Mouse (Mus musculus) neural tube, embryonic 11.5 days (tissue): ENCODE data around the gene Ccl17. TPM values are rescaled to one million over a fixed set of nuclear protein-coding genes. Genes with fewer than 3 reads are reported as not detected.

Experiments used
- ATAC-seq: fragments of 200-750 bp; cut with Nextera tagmentation; 2 replicates; pipeline ENCODE4 v1.8.0; 2017; ENCODE audit warnings: moderate number of reproducible peaks, mild to moderate bottlenecking, moderate TSS enrichment, moderate library complexity; ENCODE audit not compliant: insufficient read depth, low FRiP score, low TSS enrichment
- DNase-seq: peaks from one replicate; pipeline ENCODE4 v3.0.0-alpha.2; 2015; ENCODE audit warnings: low spot score
- H3K27ac ChIP-seq: fragments of 300-500 bp; sonication (generic); 2 replicates; pipeline ENCODE4 v1.5.1; 2014; ENCODE audit warnings: low read depth, mild to moderate bottlenecking, low read length
- H3K27me3 ChIP-seq: fragments of 300-500 bp; sonication (generic); 2 replicates; pipeline ENCODE4 v1.6.1; 2014; ENCODE audit warnings: mild to moderate bottlenecking, low read length, mixed read lengths; ENCODE audit not compliant: control insufficient read depth, insufficient read depth
- H3K36me3 ChIP-seq: fragments of 300-500 bp; sonication (generic); 2 replicates; pipeline ENCODE4 v1.6.1; 2014; ENCODE audit warnings: mild to moderate bottlenecking, low read length, moderate library complexity, mixed read lengths; ENCODE audit not compliant: control insufficient read depth, insufficient read depth
- H3K4me1 ChIP-seq: fragments of 300-500 bp; sonication (generic); 2 replicates; pipeline ENCODE4 v1.6.1; 2014; ENCODE audit warnings: low read length, mixed read lengths; ENCODE audit not compliant: control insufficient read depth, insufficient read depth
- H3K4me2 ChIP-seq: fragments of 300-500 bp; sonication (generic); 2 replicates; pipeline ENCODE4 v1.6.1; 2014; ENCODE audit warnings: low read depth, mild to moderate bottlenecking, moderate library complexity
- H3K4me3 ChIP-seq: fragments of 300-500 bp; sonication (generic); 2 replicates; pipeline ENCODE4 v1.5.1; 2014; ENCODE audit warnings: low read depth, low read length
- H3K9ac ChIP-seq: fragments of 300-500 bp; sonication (generic); 2 replicates; pipeline ENCODE4 v1.6.1; 2014; ENCODE audit warnings: mild to moderate bottlenecking, low read length
- H3K9me3 ChIP-seq: fragments of 300-500 bp; sonication (generic); 2 replicates; pipeline ENCODE4 v1.6.1; 2016; ENCODE audit warnings: low read length; ENCODE audit not compliant: control insufficient read depth
- whole genome bisulfite sequencing: fragments of 180-500 bp; shearing (Covaris S2); extraction: QIAGEN DNeasy Blood & Tissue Kit; methylation state at CpG from one replicate; pipeline ENCODE4 v1.1.7; 2014; 5-methylcytosine and 5-hydroxymethylcytosine counted together
- polyA plus RNA-seq: library from polyadenylated mRNA; unstranded; fragments of >200 nt; fragmentation: Nextera tagmentation; extraction: Ambion mirVana; gene quantifications from 2 replicates; pipeline ENCODE4 v1.2.1, GENCODE M21; 2014

The Ccl17 gene
- polyA plus RNA-seq, result not detected in 2 replicates

DNA sequence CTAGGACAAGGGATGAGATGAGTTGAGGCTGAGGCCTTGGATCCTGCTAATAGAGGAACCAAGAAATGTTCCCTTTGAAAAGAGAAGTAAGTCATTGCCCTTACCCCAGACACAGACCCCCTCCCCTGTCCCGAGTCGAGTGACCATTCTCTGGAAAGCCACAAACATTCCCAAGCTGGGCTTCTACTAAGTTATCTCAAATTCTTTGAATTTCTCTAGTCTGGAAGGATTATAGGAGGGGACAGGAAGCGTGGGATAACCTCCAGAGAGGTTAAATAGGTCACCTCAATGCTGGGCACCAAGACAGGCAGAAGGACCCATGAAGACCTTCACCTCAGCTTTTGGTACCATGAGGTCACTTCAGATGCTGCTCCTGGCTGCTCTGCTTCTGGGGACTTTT is at the start of gene Ccl17:
TSS of gene Ccl17 (plus strand) at position 301 of the 400 bp plus-strand sequence.
- H3K27me3 ChIP-seq, result no peaks in the 10 kb centered on the region
- no peak for ATAC-seq
- WGBS, result 72% methylated on average over 3 of the region's 3 CpGs
- no peak within 1 kb of the TSS for H3K4me2 ChIP-seq
- no peaks in the 10 kb centered on the region for H3K9me3 ChIP-seq
- H3K36me3 ChIP-seq, result no peaks in the 10 kb centered on the region
- no peak within 1 kb of the TSS for H3K27ac ChIP-seq
- H3K4me1 ChIP-seq, result no peaks in the 10 kb centered on the region
- no peak for DNase-seq
- no peak within 1 kb of the TSS for H3K4me3 ChIP-seq
- no peak within 1 kb of the TSS for H3K9ac ChIP-seq

DNA sequence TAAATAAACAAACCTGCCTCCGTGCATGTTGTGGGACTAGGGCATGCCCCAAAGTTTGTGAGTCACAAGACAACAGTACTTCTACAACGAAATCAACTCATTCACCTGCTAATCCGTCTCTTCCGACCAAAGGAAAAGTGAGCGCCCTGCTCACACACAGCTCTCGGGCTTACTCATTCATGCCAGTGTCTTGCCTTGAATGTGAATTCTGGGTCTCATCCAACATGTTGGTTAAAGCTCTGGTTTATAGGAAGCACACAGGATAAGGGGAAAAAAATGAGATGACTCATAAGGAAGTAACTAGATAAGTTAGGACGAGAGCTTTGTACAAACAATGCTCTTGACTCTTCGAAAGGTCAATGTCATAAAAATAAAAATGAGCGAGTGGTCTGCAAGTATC is 43.2 kb upstream of the Ccl17 start:
- no peaks in the 10 kb centered on the region for H3K36me3 ChIP-seq
- H3K4me1 ChIP-seq, result no peaks in the 10 kb centered on the region; the same call in 1 of the 2 replicates
- H3K9ac ChIP-seq, result no peak overlapping the region
- H3K9me3 ChIP-seq, result no peaks in the 10 kb centered on the region
- no peak overlapping the region for H3K4me2 ChIP-seq
- DNase-seq (no peak), ATAC-seq (no peak)
- no peak overlapping the region for H3K27ac ChIP-seq
- H3K4me3 ChIP-seq, result no peak overlapping the region
- 87% methylated on average over 9 of the region's 9 CpGs for WGBS
- H3K27me3 ChIP-seq, result peaks cover 4% of the 10 kb centered on the region

DNA sequence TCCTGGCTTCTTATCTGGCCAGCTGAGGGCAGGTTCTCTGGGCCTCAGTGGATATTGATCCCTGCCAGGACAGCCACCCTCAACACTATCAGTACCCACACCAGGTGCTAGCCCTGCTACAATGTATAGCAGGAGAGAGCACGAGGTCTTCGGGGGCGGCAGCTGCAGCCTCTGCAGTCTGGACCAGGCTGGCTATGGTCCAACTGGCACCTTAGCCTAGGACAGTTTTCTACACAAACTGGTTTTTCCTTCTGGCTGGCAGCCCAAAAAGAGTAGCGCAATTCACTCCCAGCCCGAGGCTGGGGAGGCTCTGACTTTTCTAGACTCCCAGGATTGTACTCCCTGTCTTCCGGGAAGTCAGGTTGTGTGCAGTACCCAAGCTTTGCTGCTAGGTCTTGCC is 39.3 kb upstream of the Ccl17 start:
- Histone ChIP-seq H3K27ac (no peak overlapping the region), H3K4me1 (peaks cover 11% of the 10 kb centered on the region), H3K4me3 (no peak overlapping the region), H3K9ac (no peak overlapping the region), H3K27me3 (peaks cover 12% of the 10 kb centered on the region), H3K4me2 (no peak overlapping the region), H3K9me3 (no peaks in the 10 kb centered on the region), H3K36me3 (no peaks in the 10 kb centered on the region)
- no peak for DNase-seq
- ATAC-seq, result no peak
- 66% methylated on average over 6 of the region's 6 CpGs for WGBS

DNA sequence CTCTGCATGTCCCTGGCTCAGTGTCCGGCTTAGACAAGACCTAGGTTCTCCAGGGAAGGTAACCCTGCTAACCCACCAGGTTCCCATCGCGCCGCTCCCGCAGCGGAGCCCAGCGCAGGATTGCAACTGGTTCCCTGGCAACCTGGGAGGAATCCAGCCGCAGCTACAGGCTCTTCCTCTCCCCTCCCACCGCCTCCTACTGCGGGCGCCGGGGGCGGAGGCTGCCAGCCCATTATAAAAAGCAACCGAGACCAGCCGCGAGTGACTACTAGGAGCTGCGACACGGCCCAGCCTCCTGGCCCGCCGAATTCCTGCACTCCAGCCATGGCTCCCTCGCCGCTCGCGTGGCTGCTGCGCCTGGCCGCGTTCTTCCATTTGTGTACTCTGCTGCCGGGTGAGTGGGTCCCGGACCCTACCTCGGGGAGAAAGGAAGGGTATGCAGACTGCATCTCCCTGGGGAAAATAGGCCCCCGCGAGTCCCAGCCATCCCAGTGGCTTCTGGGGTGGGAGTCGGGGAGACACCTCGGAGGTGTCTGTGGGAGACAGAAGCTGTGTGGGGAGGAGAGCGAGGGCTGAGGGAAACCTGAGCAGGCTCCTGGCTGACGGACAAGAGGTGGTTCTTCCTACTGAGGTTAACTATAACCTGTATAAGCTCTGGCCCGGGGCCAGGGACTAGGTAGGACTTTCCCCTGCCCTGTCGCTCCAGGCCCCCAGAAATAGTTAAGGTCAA is 38.1 kb upstream of the Ccl17 start, which contains the start of gene Cx3cl1:
TSS of gene Cx3cl1 (plus strand) at position 69 of the 730 bp plus-strand sequence.
- WGBS, result under 1% methylated on average over 38 of the region's 38 CpGs
- Histone ChIP-seq H3K4me2 (peak within 1 kb of the TSS; percentile 87), H3K4me3 (peak within 1 kb of the TSS; percentile 50), H3K4me1 (peaks cover 11% of the 10 kb centered on the region), H3K9ac (peak within 1 kb of the TSS; percentile 65), H3K27ac (no peak within 1 kb of the TSS), H3K9me3 (no peaks in the 10 kb centered on the region), H3K27me3 (peaks cover 12% of the 10 kb centered on the region), H3K36me3 (no peaks in the 10 kb centered on the region)
- ATAC-seq, result peak; percentile 79
- DNase-seq, result peak; percentile 84

DNA sequence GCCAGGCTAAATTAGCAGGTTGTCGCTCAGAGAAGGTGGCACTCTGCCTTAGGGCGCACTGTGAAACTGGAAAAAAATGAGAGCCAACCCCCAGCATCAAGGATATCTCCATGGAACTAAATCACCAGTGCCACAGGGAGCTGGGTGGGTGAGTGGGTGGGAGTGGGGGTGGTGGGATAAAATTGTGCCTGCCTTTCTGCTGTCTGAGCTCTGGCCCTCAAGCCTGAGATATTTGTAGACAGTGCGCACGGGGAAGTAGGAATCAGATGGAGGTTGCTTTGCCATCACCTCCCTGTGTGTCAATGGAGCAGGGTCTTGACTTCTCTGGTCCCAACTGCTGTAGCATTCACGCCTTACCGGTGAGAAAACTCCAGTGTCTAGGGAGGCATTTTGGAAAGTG is 37.2 kb upstream of the Ccl17 start:
- Histone ChIP-seq H3K27me3 (peaks cover 12% of the 10 kb centered on the region), H3K36me3 (no peaks in the 10 kb centered on the region), H3K9ac (no peak overlapping the region), H3K9me3 (no peaks in the 10 kb centered on the region), H3K27ac (no peak overlapping the region), H3K4me2 (peak overlapping the region; percentile 87), H3K4me3 (no peak overlapping the region), H3K4me1 (peaks cover 11% of the 10 kb centered on the region)
- 49% methylated on average over 6 of the region's 6 CpGs for WGBS
- ATAC-seq (no peak), DNase-seq (no peak)

DNA sequence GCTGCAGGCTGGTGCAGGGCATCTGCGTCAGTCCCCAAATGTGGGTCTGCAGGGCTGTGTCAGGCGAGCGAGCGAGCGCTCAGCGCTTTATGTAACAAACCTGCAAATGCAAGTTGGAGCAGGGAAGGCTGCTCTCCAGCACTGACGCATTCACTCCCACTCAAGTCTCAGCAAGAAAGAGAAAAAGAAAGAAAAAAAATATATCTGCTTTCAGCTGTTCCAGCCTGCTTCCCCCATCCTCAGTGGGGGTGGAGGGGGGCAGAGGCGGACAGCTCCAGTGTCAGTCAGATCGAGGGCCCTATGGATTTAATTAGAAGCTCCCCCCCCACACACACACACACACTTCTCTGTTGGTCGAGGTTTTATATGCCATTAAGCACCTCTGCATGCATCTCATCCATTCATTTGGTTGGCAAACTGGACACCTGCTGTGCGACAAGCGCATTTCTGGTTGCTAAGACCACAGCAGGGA is 36.5 kb upstream of the Ccl17 start:
- Histone ChIP-seq H3K4me1 (peaks cover 11% of the 10 kb centered on the region), H3K4me2 (no peak overlapping the region), H3K9ac (no peak overlapping the region), H3K27ac (no peak overlapping the region), H3K9me3 (no peaks in the 10 kb centered on the region), H3K36me3 (no peaks in the 10 kb centered on the region), H3K4me3 (no peak overlapping the region), H3K27me3 (peaks cover 12% of the 10 kb centered on the region)
- 19% methylated on average over 12 of the region's 12 CpGs for WGBS
- no peak for DNase-seq
- no peak for ATAC-seq

DNA sequence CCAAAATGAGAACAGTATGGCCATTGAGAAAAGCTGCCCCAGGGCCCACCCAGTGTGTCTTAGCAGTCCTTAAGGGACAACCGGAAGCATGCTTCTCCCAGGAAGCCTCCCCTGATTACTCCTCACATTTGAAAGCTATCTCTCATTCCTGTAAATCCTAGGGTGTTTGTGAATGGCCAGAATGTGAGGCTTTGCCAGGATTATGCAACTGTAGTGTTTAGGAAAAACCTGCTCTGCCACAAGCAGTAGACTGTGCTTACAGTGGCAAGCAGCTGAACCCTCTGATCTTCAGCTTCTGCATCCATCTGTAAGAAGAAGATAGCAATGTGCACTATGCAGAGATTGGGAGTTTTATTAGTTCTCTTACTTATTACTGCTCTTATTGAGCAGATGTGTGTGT is 35.7 kb upstream of the Ccl17 start:
- H3K4me3 ChIP-seq, result no peak overlapping the region
- no peaks in the 10 kb centered on the region for H3K9me3 ChIP-seq
- WGBS, result 94% methylated on average over 1 of the region's 1 CpGs
- DNase-seq, result no peak
- H3K4me2 ChIP-seq, result no peak overlapping the region
- no peaks in the 10 kb centered on the region for H3K36me3 ChIP-seq
- no peak for ATAC-seq
- peaks cover 12% of the 10 kb centered on the region for H3K27me3 ChIP-seq
- no peak overlapping the region for H3K27ac ChIP-seq
- no peak overlapping the region for H3K9ac ChIP-seq
- peaks cover 11% of the 10 kb centered on the region for H3K4me1 ChIP-seq

DNA sequence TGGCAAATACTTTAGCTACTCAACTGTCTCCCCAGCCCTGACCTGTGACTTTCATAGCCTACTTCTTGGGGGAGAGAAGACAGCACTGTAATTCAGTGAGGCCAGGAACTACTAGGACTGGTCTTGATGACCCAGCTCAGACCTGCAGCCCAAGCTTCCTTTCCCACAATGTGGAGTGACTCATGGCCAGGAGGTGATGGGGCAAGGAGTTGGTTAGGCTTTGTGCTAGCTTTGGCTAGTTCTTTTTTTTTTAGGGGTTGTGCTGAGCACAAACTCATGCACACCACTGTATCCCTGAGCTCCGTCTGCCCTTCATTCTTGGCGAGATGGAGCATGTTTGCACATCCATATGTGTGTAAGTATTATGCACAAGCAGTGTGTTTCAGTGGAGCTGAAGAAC is 33.9 kb upstream of the Ccl17 start:
- ATAC-seq, result no peak
- Histone ChIP-seq H3K4me3 (no peak overlapping the region), H3K27ac (no peak overlapping the region), H3K4me2 (no peak overlapping the region), H3K27me3 (peaks cover 8% of the 10 kb centered on the region; the same call in 1 of the 2 replicates), H3K36me3 (no peaks in the 10 kb centered on the region), H3K9me3 (no peaks in the 10 kb centered on the region), H3K9ac (no peak overlapping the region), H3K4me1 (peaks cover 11% of the 10 kb centered on the region)
- no peak for DNase-seq
- WGBS, result 88% methylated on average over 2 of the region's 2 CpGs

DNA sequence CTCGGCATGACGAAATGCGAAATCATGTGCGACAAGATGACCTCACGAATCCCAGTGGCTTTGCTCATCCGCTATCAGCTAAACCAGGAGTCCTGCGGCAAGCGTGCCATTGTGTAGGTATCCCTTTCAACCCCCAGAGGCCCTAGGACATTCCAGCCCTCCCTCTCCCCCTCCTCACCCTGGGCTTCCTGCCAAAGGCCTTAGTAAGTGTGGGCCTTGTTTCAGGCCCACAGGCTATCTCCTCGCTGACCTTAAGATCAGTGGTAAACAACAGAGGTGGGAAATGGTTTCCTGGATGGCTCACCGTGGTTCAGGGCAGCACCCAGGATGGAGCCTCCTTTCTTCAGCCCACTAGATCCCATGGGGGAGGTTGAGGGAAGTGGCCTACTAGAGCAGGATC is 32.2 kb upstream of the Ccl17 start:
- DNase-seq (no peak), ATAC-seq (no peak)
- peaks cover 6% of the 10 kb centered on the region; the same call in 1 of the 2 replicates for H3K27me3 ChIP-seq
- WGBS, result 82% methylated on average over 10 of the region's 10 CpGs
- no peak overlapping the region for H3K4me3 ChIP-seq
- H3K9ac ChIP-seq, result no peak overlapping the region
- H3K9me3 ChIP-seq, result no peaks in the 10 kb centered on the region
- H3K4me2 ChIP-seq, result no peak overlapping the region
- no peaks in the 10 kb centered on the region for H3K36me3 ChIP-seq
- peaks cover 4% of the 10 kb centered on the region; the same call in 1 of the 2 replicates for H3K4me1 ChIP-seq
- H3K27ac ChIP-seq, result no peak overlapping the region
